Mouse (Mus musculus): ENCODE results near the gene Bzw2. TPM values are rescaled to one million over a fixed set of nuclear protein-coding genes. Genes with fewer than 3 reads are reported as not detected.

The Bzw2 gene
- polyA plus RNA-seq, 1 experiment from 2014 or later, result 387 TPM

- no peak overlapping the region for H3K9ac ChIP-seq (replicated peaks; ENCODE audit: low read length)
- no peaks in the 10 kb centered on the region for H3K27me3 ChIP-seq (ENCODE audit: control insufficient read depth, insufficient read depth, low read length)
- WGBS, result 83% methylated on average over 1 of the region's 1 CpGs
- no peaks in the 10 kb centered on the region for H3K9me3 ChIP-seq (replicated peaks; ENCODE audit: control insufficient read depth, low read length)
- ATAC-seq (replicated peaks; ENCODE audit: insufficient number of reproducible peaks, low FRiP score, low TSS enrichment, low read depth), result no peak
- no peak overlapping the region for H3K4me2 ChIP-seq (ENCODE audit: low read depth, low read length)
- no peak overlapping the region for H3K27ac ChIP-seq (replicated peaks; ENCODE audit: low read depth, low read length)
- H3K4me3 ChIP-seq (ENCODE audit: low read depth, low read length), result no peak overlapping the region
- H3K4me1 ChIP-seq (ENCODE audit: control insufficient read depth, insufficient read depth, low read length), result no peaks in the 10 kb centered on the region
- DNase-seq (ENCODE audit: low spot score), result no peak
- no peaks in the 10 kb centered on the region for H3K36me3 ChIP-seq (replicated peaks; ENCODE audit: control insufficient read depth, insufficient read depth, low read depth, low read length)
These were observed 107.6 kb downstream of the Bzw2 start for GRCm38 (mm10) chr12:36050276-36050675.

- no peak for DNase-seq (ENCODE audit: low spot score)
- 61% methylated on average over 2 of the region's 2 CpGs for WGBS
- no peak for ATAC-seq (replicated peaks; ENCODE audit: insufficient number of reproducible peaks, low FRiP score, low TSS enrichment, low read depth)
- H3K4me2 ChIP-seq (ENCODE audit: low read depth, low read length), result no peak overlapping the region
- no peaks in the 10 kb centered on the region for H3K36me3 ChIP-seq (replicated peaks; ENCODE audit: control insufficient read depth, insufficient read depth, low read depth, low read length)
- H3K4me3 ChIP-seq (ENCODE audit: low read depth, low read length), result no peak overlapping the region
- no peaks in the 10 kb centered on the region for H3K4me1 ChIP-seq (ENCODE audit: control insufficient read depth, insufficient read depth, low read length)
- H3K9me3 ChIP-seq (replicated peaks; ENCODE audit: control insufficient read depth, low read length), result no peaks in the 10 kb centered on the region
- H3K9ac ChIP-seq (replicated peaks; ENCODE audit: low read length), result no peak overlapping the region
- no peaks in the 10 kb centered on the region for H3K27me3 ChIP-seq (ENCODE audit: control insufficient read depth, insufficient read depth, low read length)
- H3K27ac ChIP-seq (replicated peaks; ENCODE audit: low read depth, low read length), result no peak overlapping the region
These were observed 110.3 kb downstream of the Bzw2 start for GRCm38 (mm10) chr12:36047593-36047992.

GRCm38 (mm10) chr12:36046196-36046595, 111.7 kb downstream of the Bzw2 start:
- no peak overlapping the region for H3K4me3 ChIP-seq (ENCODE audit: low read depth, low read length)
- no peak overlapping the region for H3K27ac ChIP-seq (replicated peaks; ENCODE audit: low read depth, low read length)
- H3K27me3 ChIP-seq (ENCODE audit: control insufficient read depth, insufficient read depth, low read length), result no peaks in the 10 kb centered on the region
- DNase-seq (ENCODE audit: low spot score) (no peak), ATAC-seq (replicated peaks; ENCODE audit: insufficient number of reproducible peaks, low FRiP score, low TSS enrichment, low read depth) (no peak)
- WGBS, result 25% methylated on average over 5 of the region's 5 CpGs
- no peaks in the 10 kb centered on the region for H3K36me3 ChIP-seq (replicated peaks; ENCODE audit: control insufficient read depth, insufficient read depth, low read depth, low read length)
- H3K9me3 ChIP-seq (replicated peaks; ENCODE audit: control insufficient read depth, low read length), result no peaks in the 10 kb centered on the region
- no peak overlapping the region for H3K9ac ChIP-seq (replicated peaks; ENCODE audit: low read length)
- H3K4me2 ChIP-seq (ENCODE audit: low read depth, low read length), result no peak overlapping the region
- H3K4me1 ChIP-seq (ENCODE audit: control insufficient read depth, insufficient read depth, low read length), result no peaks in the 10 kb centered on the region

GRCm38 (mm10) chr12:36044691-36045090, 113.2 kb downstream of the Bzw2 start:
- H3K4me2 ChIP-seq (ENCODE audit: low read depth, low read length), result no peak overlapping the region
- DNase-seq (ENCODE audit: low spot score) (no peak), ATAC-seq (replicated peaks; ENCODE audit: insufficient number of reproducible peaks, low FRiP score, low TSS enrichment, low read depth) (no peak)
- no peak overlapping the region for H3K4me3 ChIP-seq (ENCODE audit: low read depth, low read length)
- H3K27ac ChIP-seq (replicated peaks; ENCODE audit: low read depth, low read length), result no peak overlapping the region
- no peak overlapping the region for H3K9ac ChIP-seq (replicated peaks; ENCODE audit: low read length)
- H3K9me3 ChIP-seq (replicated peaks; ENCODE audit: control insufficient read depth, low read length), result no peaks in the 10 kb centered on the region
- no peaks in the 10 kb centered on the region for H3K27me3 ChIP-seq (ENCODE audit: control insufficient read depth, insufficient read depth, low read length)
- no peaks in the 10 kb centered on the region for H3K4me1 ChIP-seq (ENCODE audit: control insufficient read depth, insufficient read depth, low read length)
- WGBS, result 84% methylated on average over 2 of the region's 2 CpGs
- no peaks in the 10 kb centered on the region for H3K36me3 ChIP-seq (replicated peaks; ENCODE audit: control insufficient read depth, insufficient read depth, low read depth, low read length)

- ATAC-seq (replicated peaks; ENCODE audit: insufficient number of reproducible peaks, low FRiP score, low TSS enrichment, low read depth), result peak; percentile 97
- Histone ChIP-seq H3K4me1 (ENCODE audit: control insufficient read depth, insufficient read depth, low read length) (no peaks in the 10 kb centered on the region), H3K4me3 (ENCODE audit: low read depth, low read length) (peak within 1 kb of the TSS; percentile 90), H3K9me3 (replicated peaks; ENCODE audit: control insufficient read depth, low read length) (no peaks in the 10 kb centered on the region), H3K4me2 (ENCODE audit: low read depth, low read length) (peak within 1 kb of the TSS; percentile 89), H3K27me3 (ENCODE audit: control insufficient read depth, insufficient read depth, low read length) (no peaks in the 10 kb centered on the region), H3K27ac (replicated peaks; ENCODE audit: low read depth, low read length) (peak within 1 kb of the TSS; percentile 32; the same call in 1 of the 2 replicates), H3K36me3 (replicated peaks; ENCODE audit: control insufficient read depth, insufficient read depth, low read depth, low read length) (no peaks in the 10 kb centered on the region), H3K9ac (replicated peaks; ENCODE audit: low read length) (peak within 1 kb of the TSS; percentile 87)
- peak; percentile 93 for DNase-seq (ENCODE audit: low spot score)
- WGBS, result under 1% methylated on average over 35 of the region's 35 CpGs
These were observed 115.5 kb downstream of the Bzw2 start, which contains the start of gene Tspan13 for GRCm38 (mm10) chr12:36042348-36042778. Gene Tspan13, minus strand, starts transcription at chr12:36042500.

Other genes starting within 250 kb of the Bzw2 start
- 0.89 and 1.2 TPM in 2 replicates for gene Agr3, start 232.5 kb downstream of the Bzw2 start, polyA plus RNA-seq (2014; fragmentation: Nextera tagmentation; extraction: Ambion mirVana)
- not detected in 2 replicates for gene Agr2, start 165.2 kb downstream of the Bzw2 start, polyA plus RNA-seq (2014; fragmentation: Nextera tagmentation; extraction: Ambion mirVana)
- gene Tspan13, start 115.6 kb downstream of the Bzw2 start, polyA plus RNA-seq (2014; fragmentation: Nextera tagmentation; extraction: Ambion mirVana), result 87.2 and 94.7 TPM in 2 replicates
- gene Ankmy2, start 966 bp downstream of the Bzw2 start, polyA plus RNA-seq (2014; fragmentation: Nextera tagmentation; extraction: Ambion mirVana), result 37.8 and 39.6 TPM in 2 replicates
- gene Lrrc72, start 95.3 kb upstream of the Bzw2 start, polyA plus RNA-seq (2014; fragmentation: Nextera tagmentation; extraction: Ambion mirVana), result not detected in 2 replicates
- 47.9 and 50.1 TPM in 2 replicates for gene Sostdc1, start 156.1 kb upstream of the Bzw2 start, polyA plus RNA-seq (2014; fragmentation: Nextera tagmentation; extraction: Ambion mirVana)
- 7.7 and 11.3 TPM in 2 replicates for gene Ispd, start 223.4 kb upstream of the Bzw2 start, polyA plus RNA-seq (2014; fragmentation: Nextera tagmentation; extraction: Ambion mirVana)
- gene D630036H23Rik, start 224.1 kb upstream of the Bzw2 start, polyA plus RNA-seq (2014; fragmentation: Nextera tagmentation; extraction: Ambion mirVana), result 1.5 and 1.8 TPM in 2 replicates